Mouse (Mus musculus) G1E-ER4 (cell line): ENCODE data around the gene Fmo5. TPM values are rescaled to one million over a fixed set of nuclear protein-coding genes. Genes with fewer than 3 reads are reported as not detected.

Experiments
- GATA1 ChIP-seq: IDR thresholded peaks from one replicate; pipeline ENCODE4 v1.8.0; 2012; ENCODE audit warnings: low read length, inconsistent platforms
- polyA plus RNA-seq: library from polyadenylated mRNA; stranded (reverse); fragments of >175 nt; gene quantifications from 2 replicates; pipeline ENCODE4 v1.2.3, GENCODE M21; 2012

Fmo5 gene
- polyA plus RNA-seq, 1 experiment = 0.09 TPM

DNA sequence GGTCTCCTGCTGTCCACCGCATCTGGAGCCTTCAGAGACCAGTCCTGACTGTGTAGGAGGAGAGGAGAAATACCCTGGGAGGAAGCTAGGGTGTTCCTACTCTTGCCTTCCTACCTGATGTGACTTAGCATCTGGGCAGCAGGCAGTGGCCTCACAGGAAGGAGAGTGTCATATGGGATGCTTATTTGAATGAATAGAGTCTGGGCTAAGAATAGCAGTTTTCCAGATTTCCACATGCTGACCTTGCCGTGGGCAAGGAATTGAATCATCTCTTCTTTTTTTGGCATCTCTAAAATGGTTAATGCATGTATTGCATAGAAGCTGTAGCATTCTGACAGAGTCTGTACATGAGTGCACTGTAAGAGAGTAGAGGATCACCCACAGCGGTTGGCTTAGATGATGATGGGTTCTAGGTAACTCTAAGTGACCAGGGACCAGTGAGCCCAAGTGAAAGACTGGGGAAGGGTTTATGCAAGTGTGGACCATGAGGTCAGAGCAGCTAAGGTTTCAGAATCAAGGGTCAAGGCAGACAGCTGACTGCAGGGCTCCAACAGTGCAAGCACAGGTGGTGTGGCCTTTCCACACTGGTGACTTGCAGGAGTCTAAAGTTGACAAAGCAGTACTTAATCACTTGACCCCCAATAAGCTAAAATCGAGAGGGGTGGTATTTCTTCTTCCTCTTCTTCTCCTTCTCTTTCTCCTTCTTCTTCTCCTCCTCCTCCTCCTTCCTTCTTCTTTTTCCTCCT is 57.9 kb downstream of the Fmo5 start:
- TF ChIP-seq GATA1 = no peak

DNA sequence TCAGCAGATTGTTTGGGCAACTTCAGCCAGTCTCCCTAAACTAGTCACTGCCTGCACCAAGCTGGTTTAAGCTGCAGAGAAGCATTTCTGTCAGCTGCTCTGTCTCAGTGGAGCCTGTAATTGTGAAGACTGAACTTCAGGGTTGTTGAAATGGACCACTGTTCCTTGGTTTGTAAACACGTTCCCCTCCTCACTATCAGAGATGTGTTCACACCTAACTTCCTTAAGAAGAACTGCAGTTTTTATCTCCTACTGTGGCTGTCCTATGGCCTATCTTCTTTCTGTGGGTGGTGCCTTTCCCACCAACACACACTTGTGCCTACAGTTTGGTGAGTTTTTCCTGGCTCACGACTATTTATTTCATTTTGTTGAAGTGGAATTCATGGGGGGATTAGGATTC is 60.7 kb downstream of the Fmo5 start:
- no peak for TF ChIP-seq GATA1

DNA sequence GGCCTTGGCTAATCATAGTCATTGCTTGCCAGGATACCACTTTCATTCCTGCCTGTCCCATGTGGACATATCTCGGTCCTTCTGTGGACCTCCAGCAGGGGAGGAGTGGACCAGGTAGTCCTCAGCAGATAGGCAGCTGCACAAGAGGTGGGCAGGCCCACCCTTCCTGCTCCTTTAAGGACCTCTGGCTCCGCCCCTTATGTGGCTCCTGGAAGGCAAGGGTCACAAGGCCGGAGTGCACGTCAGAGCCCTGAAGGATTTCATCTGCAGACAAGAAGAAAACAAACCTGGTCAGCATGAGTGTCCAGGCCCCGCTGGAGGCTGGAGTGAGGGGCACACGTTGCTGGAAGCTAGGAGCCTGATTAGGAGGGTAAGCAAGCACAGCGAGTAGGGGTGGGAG is 62.0 kb downstream of the Fmo5 start:
- TF ChIP-seq GATA1 = no peak

DNA sequence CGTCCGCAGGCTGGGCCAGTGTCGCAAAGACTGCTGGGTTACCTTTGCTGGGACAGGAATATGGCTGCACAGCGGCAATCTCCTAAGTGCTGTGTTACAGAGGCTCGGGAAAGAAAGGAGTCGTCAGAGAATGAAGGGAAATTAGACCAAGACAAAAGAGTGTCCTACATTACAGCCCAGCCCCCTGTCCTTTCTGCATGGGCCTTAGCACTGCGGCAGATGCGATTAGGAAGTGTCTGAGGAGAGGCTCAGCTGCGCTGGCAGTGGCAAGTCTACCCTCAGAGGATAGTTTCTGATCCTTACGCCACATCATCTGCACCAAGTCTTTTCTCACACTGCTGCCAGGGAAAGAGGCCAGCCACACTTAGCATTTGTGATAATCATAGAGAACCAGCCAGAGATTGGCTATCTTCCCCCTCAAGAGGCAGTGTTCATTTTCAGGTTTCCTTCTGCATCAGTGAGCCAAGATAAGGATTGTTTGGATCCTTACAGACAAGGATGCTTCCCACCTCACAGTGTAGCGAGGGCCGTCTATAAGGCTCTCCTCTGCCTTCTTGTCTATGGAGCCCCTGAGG is 62.9 kb downstream of the Fmo5 start:
- TF ChIP-seq GATA1 = no peak

DNA sequence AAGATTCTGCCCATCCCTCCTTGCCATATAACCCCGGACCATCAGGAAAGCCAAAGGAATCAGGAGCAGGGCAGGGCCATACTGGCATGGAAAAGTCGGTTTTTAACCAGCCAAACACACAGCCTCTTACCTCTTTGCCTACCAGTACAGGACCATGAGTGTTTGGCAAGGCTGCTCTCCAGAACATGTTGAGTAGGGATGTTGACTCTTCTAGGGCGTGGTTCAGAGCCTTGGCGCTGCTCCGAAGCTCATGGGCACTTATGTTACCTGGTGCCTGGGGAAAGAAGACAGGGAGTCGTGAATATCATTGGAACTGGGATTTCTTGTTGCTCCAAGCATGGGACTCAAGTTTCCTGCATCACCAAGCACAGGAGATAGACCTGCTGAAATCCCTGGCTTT is 65.2 kb downstream of the Fmo5 start:
- no peak for TF ChIP-seq GATA1

DNA sequence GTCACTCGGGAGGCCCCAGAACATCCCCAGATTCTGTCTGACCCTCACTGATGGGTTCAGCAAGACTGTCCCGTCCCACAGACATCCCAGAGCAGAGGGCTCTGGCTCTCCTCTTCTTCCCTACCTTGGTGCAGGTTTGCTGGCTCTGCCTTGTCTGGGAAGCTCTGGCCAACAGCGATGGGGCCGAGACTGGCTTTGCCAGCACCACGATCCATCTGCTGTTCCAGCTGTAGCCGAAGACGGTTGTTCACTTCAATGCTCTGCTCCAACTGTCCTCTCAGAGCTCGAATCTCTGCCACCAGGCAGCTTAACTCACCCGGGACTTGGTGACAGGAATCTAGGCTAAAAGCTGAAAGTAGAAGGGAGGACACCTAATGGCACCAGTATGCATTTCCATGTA is 68.3 kb downstream of the Fmo5 start:
- TF ChIP-seq GATA1 = no peak

DNA sequence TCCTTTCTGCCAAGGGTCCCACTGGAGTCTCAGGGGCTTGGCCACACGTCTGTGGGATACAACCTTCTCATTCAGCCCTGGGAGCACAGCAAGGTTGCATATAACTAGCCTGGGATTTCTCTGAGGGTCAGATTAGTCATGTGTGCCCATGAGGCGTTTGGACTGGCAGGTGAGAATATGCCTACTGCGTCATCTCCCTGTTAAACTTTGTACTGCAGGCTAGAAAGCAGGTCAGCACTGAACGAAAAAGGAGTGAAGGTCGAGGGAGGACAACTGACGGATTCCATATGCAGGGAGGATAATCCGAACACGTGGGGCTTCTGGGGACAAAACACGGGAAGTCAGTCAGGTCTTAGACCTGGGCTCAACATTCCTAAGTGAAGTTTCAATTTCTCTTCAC is 68.7 kb downstream of the Fmo5 start:
- TF ChIP-seq GATA1 = no peak

DNA sequence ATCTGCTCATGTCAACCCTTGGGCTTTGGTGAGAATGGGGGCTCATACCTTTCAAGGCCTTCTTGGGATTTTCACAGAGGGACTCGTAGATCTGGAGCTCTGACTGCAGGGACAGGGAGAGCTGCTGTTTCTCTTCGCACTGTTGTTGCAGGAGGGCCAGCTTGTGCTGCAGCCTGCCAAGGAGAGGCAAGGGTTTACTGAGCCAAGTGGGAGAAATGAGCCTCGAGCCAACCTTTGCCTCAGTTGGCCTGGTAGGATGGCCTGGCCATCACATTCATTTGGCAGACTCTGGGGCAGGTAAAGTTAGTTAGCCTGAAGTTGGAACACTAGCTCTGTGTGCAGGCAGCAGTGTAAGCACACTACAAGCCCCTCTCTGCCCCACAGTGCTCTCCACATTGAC is 70.5 kb downstream of the Fmo5 start:
- TF ChIP-seq GATA1 = no peak

DNA sequence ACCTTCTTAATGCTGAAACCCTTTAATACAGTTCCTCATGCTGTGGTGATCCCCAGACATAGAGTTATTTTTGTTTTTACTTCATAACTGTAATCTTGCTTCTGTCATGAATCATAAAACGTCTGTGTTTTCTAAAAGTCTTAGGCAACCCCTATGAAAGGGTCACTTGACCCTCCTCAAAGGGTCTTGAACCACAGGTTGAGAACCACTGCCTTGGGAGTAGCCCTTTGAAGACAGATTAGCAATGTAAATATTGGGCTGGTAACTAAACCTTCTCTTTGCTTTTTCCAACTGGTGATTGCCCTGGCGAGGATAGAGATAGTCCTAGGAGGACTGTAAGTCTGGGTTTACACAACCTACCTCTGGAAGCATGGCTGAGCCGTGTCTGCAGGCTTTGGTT is 72.6 kb downstream of the Fmo5 start:
- TF ChIP-seq GATA1 = no peak

DNA sequence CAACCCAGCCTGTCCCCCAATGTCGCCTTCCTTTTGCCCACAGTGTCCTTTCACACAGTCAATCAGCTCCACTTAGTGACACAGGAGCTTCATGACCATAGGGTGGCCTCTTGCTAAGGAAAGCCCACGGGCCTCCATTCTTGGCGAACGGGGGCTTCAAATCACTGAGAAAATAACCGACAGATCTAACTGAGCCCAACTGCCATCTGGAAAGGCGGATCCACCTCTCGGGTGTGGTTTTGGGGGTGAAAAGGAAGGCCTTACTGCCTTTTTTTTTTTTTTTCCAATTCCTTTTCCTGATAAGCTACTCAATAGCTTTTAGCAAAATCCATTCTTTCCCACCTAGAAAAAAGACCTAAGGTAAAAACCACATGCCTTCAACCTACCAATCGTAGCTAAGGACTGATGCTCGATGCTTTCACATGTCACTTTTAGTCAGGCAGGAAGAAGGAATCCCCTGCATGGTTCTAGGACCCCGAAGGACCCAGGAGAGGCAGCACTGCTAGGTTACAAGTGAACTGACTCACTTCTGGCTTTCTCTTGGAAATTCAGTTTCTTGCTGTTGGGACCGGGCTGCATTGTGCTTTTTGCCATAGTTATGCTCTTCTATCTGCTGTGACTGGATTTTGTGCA is 74.0 kb downstream of the Fmo5 start:
- TF ChIP-seq GATA1 = no peak

Other genes with a start within 250 kb of the Fmo5 start
- gene Olfr1402, start 206.8 kb upstream of the Fmo5 start, polyA plus RNA-seq = not detected in 2 replicates
- 4.4 and 8.1 TPM in 2 replicates for gene Chd1l, start 18.6 kb upstream of the Fmo5 start, polyA plus RNA-seq
- 0.84 and 1.2 TPM in 2 replicates for gene Prkab2, start 29.4 kb downstream of the Fmo5 start, polyA plus RNA-seq
- not detected in 2 replicates for gene Gm17651, start 45.9 kb downstream of the Fmo5 start, polyA plus RNA-seq